In genomic region chrX:155591490-155591889, GRCm38 (mm10) we compare ENCODE assay signal across 36 mouse cellular contexts. TPM values are rescaled to one million over a fixed set of nuclear protein-coding genes. Genes with fewer than 3 reads are reported as not detected.
DNase-seq lines count a peak whose midpoint lies in the region; ATAC-seq and TF ChIP-seq lines count a peak whose summit lies in the region.
"Had no signal": no experiment of that assay in that cellular context is flagged by ENCODE, and none has a peak within 500 bp of the region (broad histone marks: within the 10 kb centered on the region; RNA-seq: fewer than 3 reads in every experiment).

No protein-coding gene starts in this region.

- H3K36me3 ChIP-seq in midbrain, postnatal 0 days (ENCODE audit: insufficient read depth, low read length): no peaks in the 10 kb centered on the region
- no peaks in the 10 kb centered on the region for H3K36me3 ChIP-seq in midbrain, embryonic 15.5 days (replicated peaks)
- H3K36me3 ChIP-seq in liver, embryonic 12.5 days: no peaks in the 10 kb centered on the region
- H3K36me3 ChIP-seq: embryonic facial prominence, embryonic 12.5 days; heart, embryonic 12.5 days; hindbrain, embryonic 10.5 days; intestine, embryonic 15.5 days; liver, embryonic 15.5 days; neural tube, embryonic 12.5 days had no signal

- DNase-seq in midbrain, postnatal 0 days (ENCODE audit: low spot score): peak; percentile 0
- DNase-seq in cerebellum, adult 8-10 months: peak; percentile 62
- DNase-seq in cerebellum, postnatal 25 days: peak; percentile 70 to 84
- DNase-seq in adrenal gland, postnatal 14 days: no peak
- DNase-seq in gastrocnemius, postnatal 14 days: no peak
- DNase-seq: adrenal gland, postnatal 10 days; gastrocnemius, postnatal 36 days; heart, adult 2 months; kidney, adult 8-10 months; kidney, postnatal 10 days; layer of hippocampus, postnatal 36 days; liver; lung, embryonic 14.5 days; lung, postnatal 14 days; midbrain, embryonic 14.5 days; right cerebral cortex, adult 18-20 months; spleen, adult 18-20 months; thymus, adult 18-20 months; thymus, postnatal 36 days had no signal

- no peak for TF ChIP-seq CTCF in midbrain, postnatal 0 days (IDR thresholded peaks at IDR 0.05)

- no peak for ATAC-seq in midbrain, postnatal 0 days (ENCODE audit: low FRiP score)
- ATAC-seq in midbrain, embryonic 15.5 days (replicated peaks): no peak
- ATAC-seq in liver, embryonic 12.5 days: no peak
- ATAC-seq: forebrain, embryonic 14.5 days; hindbrain, embryonic 16.5 days; intestine, embryonic 15.5 days; Patski had no signal

- intact Hi-C loops in gastrocnemius, postnatal 14 days (cut with DNase I; ENCODE audit: low total_unique reads): no loop called here

- H3K9ac ChIP-seq in midbrain, postnatal 0 days (replicated peaks; ENCODE audit: low read length, poor library complexity, severe bottlenecking): no peak overlapping the region
- H3K9ac ChIP-seq in midbrain, embryonic 15.5 days: no peak overlapping the region
- no peak overlapping the region for H3K9ac ChIP-seq in liver, embryonic 12.5 days
- H3K9ac ChIP-seq: embryonic facial prominence, embryonic 12.5 days; heart, embryonic 12.5 days; intestine, embryonic 15.5 days; liver, embryonic 15.5 days; lung, embryonic 14.5 days; neural tube, embryonic 12.5 days had no signal

- no peak overlapping the region for H3K4me2 ChIP-seq in midbrain, postnatal 0 days (ENCODE audit: low read depth, low read length, poor library complexity, severe bottlenecking)
- H3K4me2 ChIP-seq in midbrain, embryonic 15.5 days: no peak overlapping the region
- no peak overlapping the region for H3K4me2 ChIP-seq in liver, embryonic 12.5 days
- H3K4me2 ChIP-seq: embryonic facial prominence, embryonic 12.5 days; heart, embryonic 12.5 days; intestine, embryonic 15.5 days; liver, embryonic 15.5 days; lung, embryonic 14.5 days; neural tube, embryonic 12.5 days had no signal

- H3K27ac ChIP-seq in midbrain, postnatal 0 days (ENCODE audit: low read depth, low read length): no peak overlapping the region
- no peak overlapping the region for H3K27ac ChIP-seq in midbrain, embryonic 15.5 days
- H3K27ac ChIP-seq in liver, embryonic 12.5 days: no peak overlapping the region
- H3K27ac ChIP-seq: embryonic facial prominence, embryonic 12.5 days; heart, adult 2 months; hindbrain, embryonic 10.5 days; intestine, embryonic 15.5 days; liver, embryonic 15.5 days; neural tube, embryonic 12.5 days; stomach, postnatal 0 days had no signal

- no peaks in the 10 kb centered on the region for H3K9me3 ChIP-seq in midbrain, postnatal 0 days (ENCODE audit: low read length)
- H3K9me3 ChIP-seq in midbrain, embryonic 15.5 days: no peaks in the 10 kb centered on the region
- no peaks in the 10 kb centered on the region for H3K9me3 ChIP-seq in liver, embryonic 12.5 days (replicated peaks)
- H3K9me3 ChIP-seq: embryonic facial prominence, embryonic 12.5 days; heart, embryonic 12.5 days; hindbrain, embryonic 10.5 days; intestine, embryonic 15.5 days; liver, embryonic 15.5 days; neural tube, embryonic 12.5 days had no signal

- WGBS in midbrain, postnatal 0 days: 68% methylated on average over 3 of the region's 3 CpGs
- 81% methylated on average over 3 of the region's 3 CpGs for WGBS in midbrain, embryonic 15.5 days
- 32% methylated on average over 3 of the region's 3 CpGs for WGBS in liver, embryonic 12.5 days (ENCODE audit: insufficient replicate concordance)

- no peaks in the 10 kb centered on the region for H3K4me1 ChIP-seq in midbrain, postnatal 0 days (ENCODE audit: insufficient read depth, low read length)
- no peaks in the 10 kb centered on the region for H3K4me1 ChIP-seq in midbrain, embryonic 15.5 days
- no peaks in the 10 kb centered on the region for H3K4me1 ChIP-seq in liver, embryonic 12.5 days
- H3K4me1 ChIP-seq: embryonic facial prominence, embryonic 12.5 days; heart, embryonic 12.5 days; hindbrain, embryonic 10.5 days; intestine, embryonic 15.5 days; liver, embryonic 15.5 days; neural tube, embryonic 12.5 days had no signal

- H3K27me3 ChIP-seq in midbrain, postnatal 0 days (ENCODE audit: insufficient read depth, low read length): no peaks in the 10 kb centered on the region
- H3K27me3 ChIP-seq in midbrain, embryonic 15.5 days (replicated peaks): no peaks in the 10 kb centered on the region
- no peaks in the 10 kb centered on the region for H3K27me3 ChIP-seq in liver, embryonic 12.5 days (replicated peaks)
- H3K27me3 ChIP-seq: embryonic facial prominence, embryonic 12.5 days; heart, embryonic 12.5 days; intestine, embryonic 15.5 days; liver, embryonic 15.5 days; neural tube, embryonic 12.5 days had no signal

- no peak overlapping the region for H3K4me3 ChIP-seq in midbrain, postnatal 0 days (ENCODE audit: low read depth, low read length)
- H3K4me3 ChIP-seq in midbrain, embryonic 15.5 days: no peak overlapping the region
- H3K4me3 ChIP-seq in liver, embryonic 12.5 days: no peak overlapping the region
- H3K4me3 ChIP-seq: embryonic facial prominence, embryonic 12.5 days; heart, adult 2 months; heart, embryonic 12.5 days; hindbrain, embryonic 10.5 days; intestine, embryonic 15.5 days; liver, embryonic 15.5 days; neural tube, embryonic 12.5 days had no signal

RNA-seq across cellular contexts. Expression of gene Ptchd1, which starts 32.1 kb away (rescaled TPM):
- 22.6 and 22.9 TPM in 2 replicates for total RNA-seq in midbrain, postnatal 0 days (2014; rRNA removed)
- polyA plus RNA-seq in midbrain, postnatal 0 days (2015; fragmentation: Nextera tagmentation; extraction: Ambion mirVana): 12.0 TPM in 2 replicates
- 12.0 and 13.2 TPM in 2 replicates for polyA plus RNA-seq in midbrain, embryonic 15.5 days (2015; fragmentation: Nextera tagmentation; extraction: Ambion mirVana)
- total RNA-seq in adrenal gland, postnatal 14 days (2021): 0.15 and 0.68 TPM in 2 replicates
- polyA plus RNA-seq in liver, embryonic 12.5 days (2016; fragmentation: Nextera tagmentation; extraction: Ambion mirVana): 0.35 and 0.45 TPM in 2 replicates
- under 1 TPM; 0.16 to 0.21 TPM for total RNA-seq in gastrocnemius, postnatal 14 days (2021)
- total RNA-seq: gastrocnemius, postnatal 36 days; MEL had no signal
- polyA plus RNA-seq: large intestine, adult 2 months; liver, embryonic 15.5 days; Patski had no signal

RNA-seq across cellular contexts. Expression of gene Gm15155, which starts 33.1 kb away (rescaled TPM):
- not detected in 2 replicates for total RNA-seq in midbrain, postnatal 0 days (2014; rRNA removed)
- 0.45 and 0.69 TPM in 2 replicates for polyA plus RNA-seq in midbrain, postnatal 0 days (2015; fragmentation: Nextera tagmentation; extraction: Ambion mirVana)
- 0.57 TPM in 1 of 2 replicates, not detected in the other for polyA plus RNA-seq in midbrain, embryonic 15.5 days (2015; fragmentation: Nextera tagmentation; extraction: Ambion mirVana)
- total RNA-seq in adrenal gland, postnatal 14 days (2021): not detected in 2 replicates
- not detected in 2 replicates for polyA plus RNA-seq in liver, embryonic 12.5 days (2016; fragmentation: Nextera tagmentation; extraction: Ambion mirVana)
- total RNA-seq in gastrocnemius, postnatal 14 days (2021): not detected
- total RNA-seq: adrenal gland, postnatal 10 days; gastrocnemius, postnatal 36 days; heart, adult 2 months; layer of hippocampus, postnatal 36 days; MEL had no signal
- polyA plus RNA-seq: brain, embryonic 14.5 days; embryonic facial prominence, embryonic 12.5 days; forebrain, embryonic 14.5 days; heart, adult 2 months; heart, embryonic 12.5 days; heart, postnatal 0 days; hindbrain, embryonic 10.5 days; intestine, embryonic 15.5 days; large intestine, adult 2 months; limb, embryonic 11.5 days; liver, embryonic 15.5 days; lung, embryonic 14.5 days; neural tube, embryonic 12.5 days; Patski; stomach, postnatal 0 days had no signal

Comparison
In these comparisons a context has a peak if more than half of its experiments do, and no peak if none do; other contexts are left out.
1. DNase-seq: peak in midbrain, postnatal 0 days (single experiment), cerebellum, adult 8-10 months (single experiment) and cerebellum, postnatal 25 days (2 of 2); none in adrenal gland, postnatal 14 days (single experiment) and gastrocnemius, postnatal 14 days (single experiment).
2. RNA of gene Ptchd1, which starts 32.1 kb away (total RNA-seq): 22.6 to 22.9 TPM in midbrain, postnatal 0 days; 0.16 to 0.21 TPM in gastrocnemius, postnatal 14 days and 0.15 to 0.68 TPM in adrenal gland, postnatal 14 days; every median in the first group is over 10 times any median in the second.